Mouse (Mus musculus) megakaryocyte, embryonic 14.5 days (primary cell): ENCODE data around the gene Robo1.

Experiments
- FLI1 ChIP-seq: IDR thresholded peaks from 2 replicates; pipeline ENCODE4 v1.6.1; 2012; ENCODE audit warnings: low read length, inconsistent platforms, mixed read lengths
- GATA1 ChIP-seq: IDR thresholded peaks from 3 replicates; pipeline ENCODE4 v1.6.1; 2012; ENCODE audit warnings: mixed read lengths, low read length, inconsistent platforms, borderline replicate concordance

DNA sequence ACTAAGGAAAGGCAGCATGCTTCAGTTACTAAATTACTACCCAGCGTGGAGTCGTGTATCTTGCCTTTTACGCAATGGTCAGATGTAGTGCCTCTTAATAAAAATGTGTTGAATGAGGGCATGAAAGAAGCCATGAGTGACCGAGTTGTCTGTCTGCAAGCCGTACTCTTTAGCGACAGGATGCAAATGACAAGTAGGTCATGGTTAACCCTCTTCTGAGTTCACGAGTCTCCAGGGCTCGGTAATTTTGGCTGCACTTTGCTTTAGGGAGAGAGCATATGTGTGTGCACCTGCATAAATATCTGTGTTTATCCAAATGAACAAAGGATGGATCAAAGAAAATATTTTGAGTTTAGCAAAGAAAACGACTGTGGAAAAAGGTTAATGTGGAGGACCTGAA is 533.0 kb downstream of the Robo1 start:
- TF ChIP-seq GATA1 (no peak), FLI1 (no peak)
